Mouse (Mus musculus) kidney, adult 2 months (tissue): ENCODE results near the gene Cyp4f39.

Experiments used
- CTCF ChIP-seq: fragments of 200-500 bp; conservative IDR thresholded peaks from 2 replicates; pipeline ENCODE4 v1.5.1; 2011; ENCODE audit warnings: low read depth, mild to moderate bottlenecking, control low read depth, low read length, moderate library complexity, mixed read lengths; ENCODE audit not compliant: insufficient read depth, insufficient read length
- POLR2A ChIP-seq: fragments of 200-500 bp; IDR thresholded peaks from one replicate; pipeline ENCODE4 v1.6.1; 2011; ENCODE audit warnings: low read depth, low read length, control low read depth

- TF ChIP-seq CTCF (no peak), POLR2A (no peak)
Measured at GRCm38 (mm10) chr17:32503111-32503510, 50.6 kb downstream of the Cyp4f39 start.
